Mouse (Mus musculus): ENCODE data around the gene Gng8.
A peak's percentile ranks its signal among the peaks of the same experiment; 100 is the strongest.

Gng8 gene

DNA sequence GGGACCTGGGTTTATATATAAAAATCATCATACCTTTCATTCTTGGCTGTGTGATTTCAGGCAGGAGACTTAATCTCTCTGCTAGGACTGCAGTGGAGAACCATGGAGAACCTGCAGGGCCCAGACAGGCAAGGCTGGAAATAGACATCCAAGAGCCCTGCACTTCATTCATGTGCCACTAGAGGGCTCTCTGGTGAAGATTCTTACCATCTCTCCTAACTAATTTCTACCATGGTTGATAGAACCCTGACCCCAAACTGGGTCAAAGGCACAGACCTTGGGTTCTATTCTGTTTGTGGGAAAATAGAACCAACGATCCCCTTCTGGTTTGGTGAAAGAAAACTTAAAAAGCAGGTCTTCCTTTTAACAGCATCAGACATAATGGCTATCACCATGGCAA lies 39.3 kb downstream of the Gng8 start:
- peak; percentile 75 for DNase-seq

DNA sequence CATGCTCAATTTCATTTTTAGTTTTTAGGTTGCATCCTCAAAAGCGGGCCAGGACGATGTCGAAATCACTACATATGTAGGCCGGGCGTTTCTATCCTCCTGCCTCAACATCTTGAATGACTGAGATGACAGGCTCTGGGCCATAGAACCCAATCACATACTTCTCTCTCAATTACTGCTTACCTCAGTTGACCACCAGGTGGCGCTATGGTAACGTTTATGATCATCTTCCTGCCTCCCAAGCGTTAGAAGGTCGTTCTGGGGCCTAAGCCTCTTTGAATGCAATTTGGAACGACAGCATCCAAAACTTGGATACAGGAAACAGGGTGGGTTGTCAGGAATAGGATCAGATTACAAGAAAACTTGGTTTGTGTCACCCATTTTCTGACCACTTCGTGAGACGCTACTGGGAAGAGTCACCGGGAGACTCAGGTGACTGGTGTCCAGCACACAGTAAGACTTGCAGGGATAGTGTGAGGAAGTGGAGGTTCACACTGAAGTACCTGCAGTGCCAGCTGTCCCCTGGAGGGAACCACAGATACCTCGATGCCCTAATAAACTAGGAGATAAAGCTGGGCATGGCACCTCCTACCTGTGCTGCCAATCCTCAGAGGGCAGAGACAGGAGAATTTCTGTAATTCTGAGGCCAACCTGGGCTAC lies 40.5 kb downstream of the Gng8 start:
- peak; percentile 85 for DNase-seq

DNA sequence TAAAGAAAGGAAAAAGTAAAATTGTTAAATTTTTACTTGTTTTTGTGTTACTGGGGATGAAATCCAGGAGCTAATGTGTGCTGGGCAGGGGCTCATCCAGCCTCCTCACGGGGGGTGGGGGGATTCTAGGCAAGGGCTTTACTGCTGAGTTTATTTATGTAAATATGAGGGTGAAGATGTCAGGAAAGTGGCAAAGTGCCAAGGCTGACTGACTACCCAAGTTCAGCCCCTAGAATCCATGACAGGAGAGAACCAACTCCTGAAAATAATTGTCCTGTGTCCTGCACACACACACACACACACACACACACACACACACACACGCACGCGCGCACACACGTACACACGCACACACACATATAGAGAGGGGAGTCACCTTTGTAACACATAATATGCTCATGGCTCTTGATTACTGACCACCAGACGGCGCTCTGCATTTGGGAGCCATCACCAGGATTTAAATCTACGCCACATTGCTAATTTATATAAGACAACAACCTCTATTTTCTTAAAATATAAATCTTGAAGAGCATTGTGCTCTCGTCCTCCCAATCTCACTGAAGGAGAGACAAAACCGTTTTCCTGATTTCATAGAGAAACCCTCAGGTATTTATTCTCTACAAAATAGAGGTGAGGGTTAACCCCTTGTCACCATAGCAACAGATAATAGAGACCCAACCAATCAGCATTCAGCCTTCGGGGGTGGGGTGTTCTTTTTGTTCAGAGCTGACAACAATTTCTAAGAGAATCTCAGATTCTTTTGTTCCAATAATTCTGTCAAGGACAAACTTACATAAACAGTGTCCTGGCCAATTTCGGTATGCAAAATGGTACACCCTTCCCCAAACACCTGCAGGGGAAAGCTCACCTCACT lies 41.4 kb downstream of the Gng8 start:
- DNase-seq: peak; percentile 71

DNA sequence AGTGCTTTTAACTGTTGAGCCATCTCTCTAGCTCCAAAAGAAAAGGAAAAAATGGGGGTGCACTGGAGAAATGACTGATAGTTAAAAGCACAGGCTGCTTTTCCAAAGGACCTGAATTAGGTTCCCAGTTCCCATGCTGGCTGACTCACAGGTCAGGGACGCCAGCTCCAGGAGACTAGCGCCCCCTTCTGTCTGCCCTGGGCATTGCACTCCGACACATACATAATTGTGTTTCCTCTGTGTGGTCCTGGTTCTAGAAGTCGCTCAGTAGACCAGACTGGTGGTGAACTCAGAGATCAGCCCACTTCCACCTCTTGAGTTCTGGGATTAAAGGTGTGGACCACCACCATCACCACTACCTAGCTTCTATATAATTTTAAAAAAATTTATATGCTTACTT lies 45.7 kb downstream of the Gng8 start:
- DNase-seq: no peak

DNA sequence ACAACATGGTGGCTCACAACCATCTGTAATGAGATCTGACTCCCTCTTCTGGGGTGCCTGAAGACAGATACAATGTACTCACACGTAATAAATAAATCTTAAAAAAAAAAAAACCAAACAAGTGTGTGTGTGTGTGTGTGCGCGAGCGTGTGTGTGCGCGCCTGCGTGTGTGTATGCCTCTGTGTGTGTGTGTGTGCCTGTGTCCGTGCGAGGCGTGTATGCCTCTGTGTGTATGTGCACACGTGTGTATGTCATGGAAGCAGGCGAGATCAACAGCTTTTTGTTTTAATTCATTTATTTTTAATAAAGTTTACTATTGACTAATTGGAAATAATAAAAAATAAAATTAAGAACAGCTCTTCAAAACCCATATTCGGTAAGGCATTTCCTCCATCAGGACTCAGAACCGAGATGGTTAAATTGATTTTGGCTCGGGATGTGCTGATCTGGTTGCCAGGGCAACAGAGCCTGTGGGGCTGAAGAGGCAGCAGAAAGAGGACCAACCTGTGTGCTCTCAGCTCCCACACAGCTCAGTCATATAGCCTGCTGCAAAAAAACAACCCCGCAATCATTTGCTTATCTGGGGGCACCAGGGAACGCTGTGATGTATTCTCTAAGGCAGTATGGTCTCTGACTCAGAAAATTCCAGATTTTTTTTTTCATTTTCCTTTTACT lies 46.7 kb downstream of the Gng8 start:
- DNase-seq: peak; percentile 56

DNA sequence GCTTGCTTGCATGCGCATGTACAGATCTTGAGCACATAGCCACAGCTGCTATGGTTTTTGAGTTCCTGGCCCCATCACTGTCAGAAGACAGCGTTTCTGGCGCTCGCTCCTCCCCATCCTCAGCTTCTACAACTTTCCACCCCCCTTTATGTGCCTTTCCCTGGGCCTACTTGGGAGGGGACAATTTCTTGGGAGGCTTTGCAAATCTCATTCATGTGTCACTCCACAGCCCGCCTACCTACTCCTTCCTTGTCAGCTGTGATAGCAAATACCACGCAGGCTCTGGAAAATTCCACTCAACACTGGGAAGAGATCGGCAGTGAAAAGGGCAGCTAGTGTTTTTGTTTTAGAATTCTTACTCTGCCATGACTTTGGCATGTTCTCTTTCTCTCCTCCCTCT lies 48.7 kb downstream of the Gng8 start:
- no peak for DNase-seq

DNA sequence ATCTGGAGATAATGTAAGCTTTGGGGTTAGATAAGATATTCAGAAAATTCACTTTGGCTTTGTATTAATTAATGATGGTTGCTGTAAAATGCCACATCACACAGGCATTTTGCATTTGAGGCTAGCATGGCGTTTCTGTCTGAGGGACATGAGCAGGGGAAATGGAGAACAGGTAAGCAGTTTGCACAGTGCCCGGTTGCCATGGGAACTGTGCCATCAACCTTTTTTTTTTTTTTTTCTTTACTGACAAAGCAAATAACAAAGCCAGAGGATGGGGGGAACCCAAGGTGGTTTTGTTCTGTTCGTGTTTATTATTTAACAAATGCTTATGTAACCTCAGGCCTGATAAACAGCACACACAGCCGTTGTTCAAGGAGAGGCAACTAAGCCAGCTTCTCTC lies 51.3 kb downstream of the Gng8 start:
- no peak for DNase-seq

DNA sequence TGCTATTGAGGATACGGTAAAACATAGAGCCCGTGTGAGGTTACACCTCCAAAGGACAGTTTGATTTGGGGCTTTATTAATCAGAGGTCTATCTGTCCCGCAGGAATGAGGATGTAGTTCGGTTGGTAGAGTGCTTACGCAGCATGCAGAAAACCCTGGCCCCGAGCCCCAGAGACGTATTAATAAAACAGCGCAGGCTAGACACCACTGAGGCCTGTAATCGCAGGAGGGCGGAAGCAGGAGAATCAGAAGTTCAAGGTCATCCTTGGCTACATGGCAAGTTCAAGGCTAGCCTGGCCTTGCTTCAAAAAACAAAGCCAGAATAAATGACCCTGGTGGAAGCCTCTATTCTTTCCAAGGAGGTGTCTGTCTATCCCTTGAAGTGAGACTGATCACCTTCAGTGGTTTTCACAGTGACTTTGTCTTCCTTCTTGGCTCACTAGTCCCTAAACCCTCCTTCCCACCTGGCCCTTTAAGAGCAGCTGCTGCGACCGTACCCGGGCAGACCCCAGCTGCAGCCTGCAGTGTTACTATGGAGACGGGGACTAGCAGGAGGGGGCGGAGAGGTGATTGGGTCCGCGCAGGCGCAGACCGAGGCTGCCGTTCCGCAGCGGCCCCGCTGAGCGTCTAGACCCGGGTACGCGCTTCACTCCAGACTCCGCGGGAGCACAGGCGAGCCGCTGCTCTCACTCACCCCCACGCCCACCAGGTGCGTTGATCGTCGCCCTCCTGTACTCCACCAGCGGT lies 52.6 kb downstream of the Gng8 start, which contains the start of gene Pnmal2:
Gene Pnmal2 (plus strand): TSS at position 622 of the 747 bp plus-strand sequence.
- peak; percentile 95 for DNase-seq

DNA sequence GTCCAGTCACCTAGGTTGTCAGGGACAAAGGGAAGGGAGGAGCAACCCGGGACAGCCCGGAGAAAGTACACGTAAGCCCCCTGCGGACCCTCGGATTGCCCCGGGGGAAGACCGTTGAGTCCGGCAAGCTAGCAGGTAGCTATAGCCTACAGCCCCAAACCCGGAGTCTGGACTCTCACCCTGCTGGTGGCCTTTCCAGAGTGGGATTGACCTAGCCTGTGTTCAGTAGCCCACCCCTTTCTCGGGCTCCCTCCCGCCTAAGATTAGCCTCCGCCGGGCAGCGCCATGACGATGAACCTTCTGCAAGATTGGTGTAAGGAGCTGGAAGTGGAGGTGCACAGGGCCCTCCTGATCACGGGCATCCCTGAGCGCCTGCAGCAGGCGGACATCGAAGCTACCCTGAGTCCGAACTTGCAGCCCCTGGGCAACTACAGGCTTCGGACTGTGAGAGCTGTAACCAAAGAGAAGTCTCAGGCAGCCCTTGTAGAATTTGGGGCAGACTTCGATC lies 53.3 kb downstream of the Gng8 start:
- no peak for DNase-seq
